Mouse (Mus musculus) frontal cortex, postnatal 10 days (tissue): ENCODE measurements around the gene Men1.
"Not testable (repeated sequence)": the region's sequence is repeated elsewhere in the genome, so short reads cannot be mapped to it uniquely, and the experiment has no call there.

Source experiments
- DNase-seq, 2 experiments: peaks; one replicate each; pipeline ENCODE4 v3.0.0; 2022; ENCODE audit warnings: low spot score in 2 of 2, mixed read lengths in 1 of 2

The Men1 gene

GRCm38 (mm10) chr19:6334673-6335457 lies at the start of gene Men1:
Gene Men1 (plus strand): TSS chr19:6334979.
- peak; percentile 92 to 94 for DNase-seq

GRCm38 (mm10) chr19:6285226-6285625 lies 49.6 kb upstream of the Men1 start:
- no peak for DNase-seq

- no peak for DNase-seq
Observed at GRCm38 (mm10) chr19:6285632-6286433, 48.9 kb upstream of the Men1 start.

- DNase-seq = no peak
Observed at GRCm38 (mm10) chr19:6286434-6287401, 48.1 kb upstream of the Men1 start.

GRCm38 (mm10) chr19:6288236-6288894 lies 46.4 kb upstream of the Men1 start:
- DNase-seq = no peak

DNA sequence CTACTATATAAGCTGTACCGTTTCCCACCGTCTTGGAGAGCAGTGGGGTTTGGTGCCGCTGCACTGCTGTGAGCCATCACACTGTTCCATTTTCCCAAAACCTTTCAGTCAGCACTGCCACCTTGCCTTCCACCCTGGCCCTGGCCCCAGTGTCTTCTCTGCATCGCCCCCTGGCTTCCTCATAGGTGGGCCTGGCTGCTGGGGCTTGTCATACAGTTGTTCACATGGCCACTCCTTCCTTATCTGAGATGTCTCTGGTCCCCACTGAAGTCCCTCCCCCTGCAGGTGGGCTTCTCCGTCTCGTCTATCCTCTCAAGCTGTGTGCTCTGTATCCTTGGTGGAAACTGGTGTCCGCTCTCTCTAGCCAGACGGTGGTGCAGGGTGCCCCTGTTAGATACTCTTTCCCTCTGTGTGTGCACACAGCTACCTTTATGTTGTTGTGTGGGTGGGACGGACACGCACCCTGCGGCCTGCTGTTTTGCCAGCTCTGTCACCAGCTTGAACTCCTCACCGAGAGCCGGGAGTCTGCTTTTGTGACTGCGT lies 45.0 kb upstream of the Men1 start:
- no peak for DNase-seq

GRCm38 (mm10) chr19:6290720-6291116 lies 44.1 kb upstream of the Men1 start:
- not testable (repeated sequence) for DNase-seq

DNA sequence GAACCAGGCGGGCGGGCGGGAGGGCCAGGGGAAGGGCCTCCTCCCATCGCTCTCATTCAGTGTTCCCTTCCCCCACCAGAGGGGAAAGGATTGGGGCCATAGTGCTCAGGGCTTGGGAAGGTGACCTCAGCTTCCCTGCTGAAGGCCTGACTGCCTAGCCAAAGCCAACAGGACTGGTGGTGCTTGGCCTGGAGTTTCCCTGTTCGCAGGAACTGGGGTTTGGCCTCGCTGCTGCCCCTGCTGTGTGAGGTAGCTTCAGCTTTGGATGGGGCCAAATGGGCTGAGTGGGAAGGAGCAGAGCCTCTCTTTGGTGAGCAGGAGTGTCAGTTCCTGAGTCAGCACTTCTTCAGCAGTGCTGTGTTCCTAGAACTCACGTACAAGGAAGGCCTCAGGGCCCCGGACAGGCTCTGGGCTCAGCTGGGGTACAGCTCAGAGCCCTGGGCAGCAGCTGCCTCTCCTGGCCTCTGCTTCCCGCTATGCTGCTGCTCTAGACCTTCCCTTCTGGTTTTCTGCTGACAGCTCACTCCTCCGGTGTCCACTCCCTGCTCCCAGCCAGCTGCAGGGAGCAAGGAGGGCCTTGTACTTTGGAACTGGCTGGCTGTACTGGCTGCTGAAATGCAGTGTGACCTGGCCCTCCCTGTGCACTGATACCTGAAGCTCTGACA lies 43.5 kb upstream of the Men1 start:
- no peak for DNase-seq

DNA sequence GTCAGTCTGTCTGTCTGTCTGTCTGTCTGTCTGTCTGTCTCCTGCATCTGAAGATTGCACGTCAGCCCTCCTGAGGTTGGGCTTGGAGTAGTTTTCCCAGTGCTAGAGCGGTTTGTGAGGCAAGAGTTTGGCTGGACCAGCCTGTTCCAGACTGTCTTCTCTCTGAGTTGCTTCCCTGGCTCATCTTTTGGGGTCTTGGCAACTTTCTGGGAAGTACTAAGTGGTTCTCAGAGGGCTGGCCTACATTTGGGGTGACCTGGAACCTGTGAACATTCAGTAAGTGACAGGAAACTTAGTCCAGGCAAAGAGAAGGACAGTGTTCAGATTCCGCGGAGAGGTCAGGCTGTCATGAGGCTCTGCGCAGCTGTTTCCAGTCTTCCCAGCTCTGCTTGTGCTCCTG lies 42.5 kb upstream of the Men1 start:
- no peak for DNase-seq

GRCm38 (mm10) chr19:6294301-6294700 lies 40.5 kb upstream of the Men1 start:
- no peak for DNase-seq

- DNase-seq = no peak
Observed at GRCm38 (mm10) chr19:6296551-6297210, 38.1 kb upstream of the Men1 start.

GRCm38 (mm10) chr19:6297641-6298040 lies 37.1 kb upstream of the Men1 start:
- no peak for DNase-seq

GRCm38 (mm10) chr19:6299003-6299402 lies 35.8 kb upstream of the Men1 start:
- DNase-seq = no peak

GRCm38 (mm10) chr19:6299450-6300267 lies 35.1 kb upstream of the Men1 start:
- no peak for DNase-seq

- no peak for DNase-seq
Observed at GRCm38 (mm10) chr19:6300402-6300841, 34.4 kb upstream of the Men1 start.

DNA sequence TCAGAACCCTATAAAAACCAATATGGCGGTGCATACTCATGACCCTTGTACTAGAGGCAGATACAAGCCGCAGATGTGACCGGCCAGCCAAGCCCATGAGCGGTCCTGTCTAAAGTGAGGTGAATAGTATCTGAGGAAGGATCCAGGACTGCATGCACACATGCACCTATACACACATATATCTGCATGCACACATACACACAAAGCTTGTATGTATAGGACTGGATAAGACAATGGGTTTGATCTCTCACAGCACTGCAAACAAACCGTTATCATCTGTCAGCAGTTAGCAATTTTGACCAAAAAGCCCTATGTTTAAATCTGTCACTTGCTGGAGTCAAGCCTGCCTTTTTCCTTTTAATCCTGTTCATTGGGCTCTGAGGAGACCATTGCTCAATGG lies 32.7 kb upstream of the Men1 start:
- no peak for DNase-seq

- DNase-seq = no peak
Observed at GRCm38 (mm10) chr19:6302522-6302921, 32.3 kb upstream of the Men1 start.

- DNase-seq = no peak
Observed at GRCm38 (mm10) chr19:6303831-6304230, 30.9 kb upstream of the Men1 start.
